Mouse (Mus musculus) gastrocnemius, adult 8-10 months (tissue): ENCODE data around the gene Trip12. TPM values are rescaled to one million over a fixed set of nuclear protein-coding genes. Genes with fewer than 3 reads are reported as not detected.

Experiments used
- microRNA-seq: library from miRNA; unstranded; fragments of <30 nt; microRNA quantifications from one replicate; pipeline ENCODE4 v1.2.0, GENCODE M21; 2022
- total RNA-seq, 4 experiments: library from RNA; stranded (reverse); gene quantifications; 2 replicates each; pipeline ENCODE4 v1.2.4; 2022

Gene Trip12
- total RNA-seq, 4 experiments from 2014 or later = 184 to 209 (median 202) TPM

Small RNA genes within 50 kb of the gene (microRNA-seq; reads per million reads assigned to microRNA genes)
- 8.3 reads per million, percentile 1 among the genes with 10 or more reads in this experiment for gene Mir5126

Other genes with a start within 250 kb of the Trip12 start
- gene Dner, start 144.3 kb downstream of the Trip12 start, total RNA-seq = not detected
- gene Fbxo36, start 675 bp downstream of the Trip12 start, total RNA-seq = 1 to 10 TPM; 1.6 to 4.5 (median 3.0) TPM
- under 1 TPM in 2 of 4 experiments, not detected in 2; 0.07 to 0.15 TPM for gene Slc16a14, start 94.6 kb upstream of the Trip12 start, total RNA-seq